Mouse (Mus musculus): ENCODE measurements around the gene Pnma1.

DNA sequence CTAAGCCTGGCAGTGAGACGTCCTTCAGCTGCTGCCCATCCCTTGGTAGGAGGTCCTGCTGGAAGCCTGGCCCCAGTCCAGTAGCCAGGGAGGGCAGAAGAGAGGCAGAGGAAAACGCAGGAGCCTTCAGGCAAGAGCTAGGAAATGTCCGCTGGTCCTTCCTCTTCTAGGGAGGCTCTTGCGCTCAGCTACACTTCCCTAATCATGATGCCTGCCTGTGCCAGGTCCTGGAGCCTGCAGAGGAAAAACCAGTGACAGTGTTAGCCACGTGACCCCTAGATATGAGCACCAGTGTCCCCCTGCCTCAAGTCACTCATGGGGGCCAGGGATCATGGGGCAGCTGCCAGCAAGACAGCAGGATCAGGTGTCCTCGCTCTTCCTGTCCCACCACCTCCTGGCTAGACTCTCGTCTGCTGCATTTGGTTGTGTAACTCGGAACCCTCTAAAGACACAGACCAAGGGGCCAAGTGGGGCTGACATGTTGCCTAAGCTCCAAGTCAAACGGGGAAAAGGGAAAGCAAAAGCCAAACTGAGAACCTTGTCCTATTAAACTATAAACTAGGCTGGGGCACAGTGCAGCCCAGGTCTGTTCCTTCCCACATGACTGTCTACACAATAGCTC is 26.0 kb upstream of the Pnma1 start:
- TF ChIP-seq CTCF (IDR thresholded peaks at IDR 0.05; ENCODE audit: control insufficient read depth, insufficient read depth, insufficient replicate concordance, low read depth, low read length) = no peak
- no peak for TF ChIP-seq POLR2A (IDR thresholded peaks at IDR 0.05; ENCODE audit: control insufficient read depth, low read depth, low read length)
